Mouse (Mus musculus) yolk sac, embryonic 10.5 days (tissue): ENCODE data around the gene Gm3250.
"Not testable (repeated sequence)": the region's sequence is repeated elsewhere in the genome, so short reads cannot be mapped to it uniquely, and the experiment has no call there.

ENCODE experiments used
- DNase-seq: peaks from one replicate; pipeline ENCODE4 v3.0.0-alpha.2; 2017; ENCODE audit warnings: low spot score

Gm3250 gene

DNA sequence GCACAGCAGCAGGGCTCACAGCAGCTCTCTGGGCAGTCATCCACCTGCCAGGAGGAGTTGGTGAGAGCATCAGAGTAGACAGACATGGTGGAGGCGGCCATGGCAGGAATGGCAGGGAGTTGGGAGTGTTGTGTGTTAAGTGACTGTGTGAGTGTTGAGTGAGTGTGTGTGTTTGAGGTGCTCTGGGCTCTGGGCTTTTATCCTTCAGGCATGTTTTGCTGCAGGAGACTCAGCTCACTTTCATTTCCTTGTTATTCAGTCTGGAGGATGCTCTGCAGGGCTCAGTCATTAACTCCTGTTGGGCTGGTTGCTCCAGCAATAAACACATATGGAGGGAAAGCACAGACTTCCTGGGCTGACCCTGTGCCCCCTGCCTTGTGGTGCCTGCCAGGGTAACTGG is at the start of gene Gm3250:
TSS of gene Gm3250 (minus strand) at position 101 of the 400 bp plus-strand sequence.
- DNase-seq = not testable (repeated sequence)

DNA sequence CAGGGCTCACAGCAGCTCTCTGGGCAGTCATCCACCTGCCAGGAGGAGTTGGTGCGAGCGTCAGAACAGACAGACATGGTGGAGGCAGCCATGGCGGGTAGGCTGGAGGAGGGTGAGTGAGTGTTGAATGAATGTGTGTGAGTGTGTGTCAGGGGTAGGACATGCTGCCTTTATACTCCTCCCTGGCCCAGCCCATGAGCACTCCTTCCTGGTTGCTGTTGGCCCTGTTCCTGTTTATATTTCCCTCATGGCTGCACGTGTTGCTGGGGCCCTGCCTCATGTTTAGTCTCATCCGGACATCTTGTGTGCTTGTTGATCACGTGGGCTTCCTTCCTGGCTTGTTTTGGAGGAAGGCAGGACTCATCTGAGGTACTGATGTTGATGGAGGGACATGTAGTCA is 44.6 kb upstream of the Gm3250 start, which contains the start of gene Krtap10-4:
TSS of gene Krtap10-4 (minus strand) at position 145 of the 400 bp plus-strand sequence.
- DNase-seq = no peak

- no peak for DNase-seq
Observed at GRCm38 (mm10) chr10:77819203-77819602, 36.9 kb upstream of the Gm3250 start.

DNA sequence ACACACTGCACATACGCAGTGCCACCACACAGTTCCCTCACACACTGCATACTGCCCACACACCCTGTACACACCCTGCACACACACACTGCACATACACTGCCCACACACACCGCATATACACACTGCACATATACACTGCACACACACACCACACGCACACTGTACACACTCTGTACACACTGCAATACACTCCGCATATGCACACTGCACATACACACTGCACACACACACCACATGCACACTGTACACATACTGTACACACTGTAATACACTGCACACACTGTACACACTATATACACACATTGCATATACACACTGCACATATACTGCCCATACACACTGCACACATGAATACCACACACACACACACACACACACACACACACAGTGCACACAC is 36.2 kb upstream of the Gm3250 start:
- no peak for DNase-seq

GRCm38 (mm10) chr10:77815514-77815913 is 33.2 kb upstream of the Gm3250 start:
- no peak for DNase-seq

- DNase-seq = no peak
Observed at GRCm38 (mm10) chr10:77814382-77814781, 32.0 kb upstream of the Gm3250 start, which contains the start of gene Gm2696. Gene Gm2696, plus strand, starts transcription at chr10:77814682.

GRCm38 (mm10) chr10:77811743-77812142 is 29.4 kb upstream of the Gm3250 start, which contains the start of gene Gm9507:
Gene Gm9507, minus strand, starts transcription at chr10:77811843.
- no peak for DNase-seq

GRCm38 (mm10) chr10:77804095-77804494 is 21.8 kb upstream of the Gm3250 start:
- no peak for DNase-seq

- DNase-seq = no peak
Observed at GRCm38 (mm10) chr10:77798921-77799508, 16.7 kb upstream of the Gm3250 start, which contains the start of gene Gm19668. Gene Gm19668, minus strand, starts transcription at chr10:77799133.

DNA sequence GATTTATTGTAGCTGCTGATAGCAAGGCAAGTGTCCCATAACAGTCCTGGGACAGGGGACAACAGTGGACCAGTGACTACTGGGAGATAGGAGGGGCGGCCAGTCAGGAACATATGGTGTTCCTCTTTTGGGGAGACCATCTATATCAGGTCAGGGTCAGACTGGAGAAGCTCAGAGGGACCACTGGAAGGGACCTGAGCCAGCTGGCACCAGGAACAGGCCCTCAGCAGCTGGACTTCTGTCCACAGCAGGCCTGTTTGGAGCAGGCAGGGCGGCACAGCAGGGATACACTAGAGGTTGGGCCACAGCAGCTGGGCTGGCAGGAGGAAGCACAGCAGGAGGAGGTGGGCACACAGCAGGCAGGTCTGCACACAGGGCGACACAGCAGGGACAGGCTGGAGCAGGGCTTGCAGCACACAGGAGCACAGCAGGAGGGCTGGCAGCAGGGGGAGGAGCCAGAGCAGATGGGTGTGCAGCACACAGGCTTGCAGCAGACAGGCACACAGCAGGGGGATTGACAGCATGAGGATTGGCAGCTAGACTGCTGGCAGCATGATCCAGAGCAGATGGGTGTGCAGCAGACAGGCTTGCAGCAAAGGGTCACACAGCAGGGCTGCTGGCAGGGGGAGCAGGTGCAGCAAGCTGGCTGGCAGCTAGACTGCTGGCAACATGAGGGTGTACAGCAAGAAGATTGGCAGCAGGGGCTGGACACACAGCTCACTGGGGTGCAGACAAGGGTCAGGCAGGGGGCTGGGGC is 16.0 kb upstream of the Gm3250 start:
- not testable (repeated sequence) for DNase-seq

DNA sequence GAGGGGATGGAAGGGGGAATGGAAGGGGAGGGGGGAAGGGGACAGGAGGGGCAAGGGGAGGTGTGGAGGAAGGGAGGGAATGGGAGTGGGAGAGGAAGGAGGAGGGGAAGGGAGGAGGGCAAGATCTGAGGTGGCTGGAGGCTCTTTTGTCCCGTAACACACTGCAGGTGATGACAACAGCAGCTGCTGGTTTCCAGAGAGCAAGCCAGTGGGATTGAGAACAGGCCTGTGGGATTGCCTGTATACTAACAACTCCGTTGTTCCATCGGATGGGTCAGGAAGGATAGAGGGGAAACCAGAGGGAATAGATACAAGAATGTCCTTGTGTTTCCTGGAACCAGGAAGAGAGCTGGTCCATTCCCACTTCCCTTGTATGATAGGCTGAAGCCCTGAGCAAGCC is 15.3 kb upstream of the Gm3250 start:
- DNase-seq = no peak

DNA sequence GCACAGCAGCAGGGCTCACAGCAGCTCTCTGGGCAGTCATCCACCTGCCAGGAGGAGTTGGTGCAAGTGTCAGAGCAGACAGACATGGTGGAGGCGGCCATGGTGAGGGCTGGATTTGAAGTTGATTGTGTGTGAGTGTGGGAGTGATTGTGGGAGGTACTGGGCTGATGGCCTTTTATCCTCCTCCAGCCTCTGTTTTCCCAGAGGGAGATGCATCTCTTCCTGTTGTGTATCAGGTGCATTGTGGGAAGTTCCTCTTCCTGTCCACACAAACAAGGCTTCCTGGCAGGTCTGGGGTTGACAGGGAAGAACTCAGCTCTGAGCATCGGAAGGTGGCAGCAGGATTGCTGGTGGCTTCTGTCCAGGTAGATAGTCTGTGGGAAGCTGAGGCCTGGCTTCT is 12.6 kb upstream of the Gm3250 start, which contains the start of gene Gm9639:
TSS of gene Gm9639 (minus strand) at position 101 of the 400 bp plus-strand sequence.
- no peak for DNase-seq

DNA sequence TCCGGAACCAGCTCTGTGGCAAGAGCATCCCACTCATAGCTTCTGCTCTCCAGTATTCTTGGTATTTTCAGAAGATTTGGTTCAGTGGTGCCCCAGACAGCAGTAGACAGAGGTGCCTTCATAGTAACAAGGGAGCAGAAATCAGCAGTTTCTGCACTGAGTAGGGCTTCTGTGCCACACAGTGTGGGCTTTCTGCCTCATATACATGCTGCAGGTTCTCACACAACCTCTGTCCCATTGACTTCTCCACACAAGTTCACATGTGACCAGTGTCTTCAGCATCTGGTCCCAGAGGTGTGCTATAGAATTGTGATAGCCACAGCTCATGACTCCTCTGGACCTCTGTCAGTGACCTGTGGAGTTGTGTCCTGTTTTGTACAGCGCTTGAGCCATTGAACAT is 6.3 kb upstream of the Gm3250 start:
- DNase-seq = no peak

DNA sequence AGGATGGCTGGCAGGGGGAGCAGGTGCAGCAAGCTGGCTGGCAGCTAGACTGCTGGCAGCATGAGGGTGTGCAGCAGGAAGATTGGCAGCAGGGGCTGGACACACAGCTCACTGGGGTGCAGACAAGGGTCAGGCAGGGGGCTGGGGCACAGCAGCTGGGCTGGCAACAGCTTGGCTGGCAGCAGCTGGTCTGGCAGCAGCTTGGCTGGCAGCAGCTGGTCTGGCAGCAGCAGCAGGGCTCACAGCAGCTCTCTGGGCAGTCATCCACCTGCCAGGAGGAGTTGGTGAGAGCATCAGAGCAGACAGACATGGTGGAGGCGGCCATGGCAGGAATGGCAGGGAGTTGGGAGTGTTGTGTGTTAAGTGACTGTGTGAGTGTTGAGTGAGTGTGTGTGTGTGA is 5.5 kb upstream of the Gm3250 start, which contains the start of gene Gm7137:
TSS of gene Gm7137 (minus strand) at position 325 of the 400 bp plus-strand sequence.
- DNase-seq = not testable (repeated sequence)

DNA sequence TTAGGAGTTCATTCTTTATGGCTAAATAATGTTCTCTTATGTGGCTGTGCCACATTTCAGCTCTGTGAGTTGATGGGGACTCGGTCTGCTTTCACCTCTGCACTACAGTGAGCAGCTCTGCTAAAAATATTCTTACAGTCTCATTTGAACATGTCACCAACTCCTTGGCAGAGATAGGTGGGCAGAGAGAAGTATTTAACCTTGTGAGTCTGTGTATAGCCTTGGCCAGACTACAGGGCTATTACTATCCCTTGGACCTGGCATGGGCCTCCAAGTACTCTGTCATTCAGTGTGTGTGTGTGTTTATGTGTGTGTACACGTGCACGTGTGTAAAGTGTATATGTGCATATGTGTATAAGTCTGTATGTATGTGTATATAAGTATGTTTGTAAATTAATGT is 1.1 kb upstream of the Gm3250 start:
- DNase-seq = not testable (repeated sequence)

DNA sequence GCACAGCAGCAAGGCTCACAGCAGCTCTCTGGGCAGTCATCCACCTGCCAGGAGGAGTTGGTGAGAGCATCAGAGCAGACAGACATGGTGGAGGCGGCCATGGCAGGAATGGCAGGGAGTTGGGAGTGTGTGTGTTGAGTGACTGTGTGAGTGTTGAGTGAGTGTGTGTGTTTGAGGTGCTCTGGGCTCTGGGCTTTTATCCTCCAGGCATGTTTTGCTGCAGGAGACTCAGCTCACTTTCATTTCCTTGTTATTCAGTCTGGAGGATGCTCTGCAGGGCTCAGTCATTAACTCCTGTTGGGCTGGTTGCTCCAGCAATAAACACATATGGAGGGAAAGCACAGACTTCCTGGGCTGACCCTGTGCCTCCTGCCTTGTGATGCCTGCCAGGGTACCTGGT is 5.5 kb downstream of the Gm3250 start, which contains the start of gene Gm7138:
TSS of gene Gm7138 (minus strand) at position 101 of the 400 bp plus-strand sequence.
- not testable (repeated sequence) for DNase-seq

DNA sequence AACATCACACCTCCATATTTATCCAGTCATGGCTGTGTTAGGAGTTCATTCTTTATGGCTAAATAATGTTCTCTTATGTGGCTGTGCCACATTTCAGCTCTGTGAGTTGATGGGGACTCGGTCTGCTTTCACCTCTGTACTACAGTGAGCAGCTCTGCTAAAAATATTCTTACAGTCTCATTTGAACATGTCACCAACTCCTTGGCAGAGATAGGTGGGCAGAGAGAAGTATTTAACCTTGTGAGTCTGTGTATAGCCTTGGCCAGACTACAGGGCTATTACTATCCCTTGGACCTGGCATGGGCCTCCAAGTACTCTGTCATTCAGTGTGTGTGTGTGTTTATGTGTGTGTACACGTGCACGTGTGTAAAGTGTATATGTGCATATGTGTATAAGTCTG is 10.2 kb downstream of the Gm3250 start:
- DNase-seq = not testable (repeated sequence)

DNA sequence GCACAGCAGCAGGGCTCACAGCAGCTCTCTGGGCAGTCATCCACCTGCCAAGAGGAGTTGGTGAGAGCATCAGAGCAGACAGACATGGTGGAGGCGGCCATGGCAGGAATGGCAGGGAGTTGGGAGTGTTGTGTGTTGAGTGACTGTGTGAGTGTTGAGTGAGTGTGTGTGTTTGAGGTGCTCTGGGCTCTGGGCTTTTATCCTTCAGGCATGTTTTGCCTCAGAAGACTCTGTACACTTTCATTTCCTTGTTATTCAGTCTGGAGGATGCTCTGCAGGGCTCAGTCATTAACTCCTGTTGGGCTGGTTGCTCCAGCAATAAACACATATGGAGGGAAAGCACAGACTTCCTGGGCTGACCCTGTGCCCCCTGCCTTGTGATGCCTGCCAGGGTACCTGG is 11.1 kb downstream of the Gm3250 start, which contains the start of gene Gm3238:
TSS of gene Gm3238 (minus strand) at position 101 of the 400 bp plus-strand sequence.
- DNase-seq = not testable (repeated sequence)

GRCm38 (mm10) chr10:77769727-77770126 is 12.6 kb downstream of the Gm3250 start:
- DNase-seq = no peak

DNA sequence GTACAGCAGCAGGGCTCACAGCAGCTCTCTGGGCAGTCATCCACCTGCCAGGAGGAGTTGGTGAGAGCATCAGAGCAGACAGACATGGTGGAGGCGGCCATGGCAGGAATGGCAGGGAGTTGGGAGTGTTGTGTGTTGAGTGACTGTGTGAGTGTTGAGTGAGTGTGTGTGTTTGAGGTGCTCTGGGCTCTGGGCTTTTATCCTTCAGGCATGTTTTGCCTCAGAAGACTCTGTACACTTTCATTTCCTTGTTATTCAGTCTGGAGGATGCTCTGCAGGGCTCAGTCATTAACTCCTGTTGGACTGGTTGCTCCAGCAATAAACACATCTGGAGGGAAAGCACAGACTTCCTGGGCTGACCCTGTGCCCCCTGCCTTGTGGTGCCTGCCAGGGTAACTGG is 22.8 kb downstream of the Gm3250 start, which contains the start of gene Gm3233:
TSS of gene Gm3233 (minus strand) at position 101 of the 400 bp plus-strand sequence.
- DNase-seq = not testable (repeated sequence)

- no peak for DNase-seq
Observed at GRCm38 (mm10) chr10:77753448-77753847, 28.9 kb downstream of the Gm3250 start.

DNA sequence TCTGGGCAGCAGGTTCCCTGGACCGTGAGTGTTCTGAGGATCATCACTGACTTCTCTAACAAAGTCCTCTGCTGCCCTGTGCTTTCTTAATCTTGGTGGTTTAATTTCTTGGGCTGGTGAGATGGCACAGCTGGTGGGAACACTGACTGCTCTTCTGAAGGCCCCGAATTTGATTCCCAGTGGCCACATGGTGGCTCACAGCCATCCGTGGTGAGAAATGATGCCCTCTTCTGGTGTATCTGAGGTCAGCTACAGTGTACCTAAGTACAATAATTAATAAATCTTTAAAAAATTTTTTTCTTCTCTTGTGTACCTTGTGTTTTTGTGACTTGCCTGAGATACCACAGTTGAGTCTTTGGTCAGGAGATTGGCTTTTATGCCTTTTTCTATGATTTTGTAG is 30.0 kb downstream of the Gm3250 start:
- not testable (repeated sequence) for DNase-seq

DNA sequence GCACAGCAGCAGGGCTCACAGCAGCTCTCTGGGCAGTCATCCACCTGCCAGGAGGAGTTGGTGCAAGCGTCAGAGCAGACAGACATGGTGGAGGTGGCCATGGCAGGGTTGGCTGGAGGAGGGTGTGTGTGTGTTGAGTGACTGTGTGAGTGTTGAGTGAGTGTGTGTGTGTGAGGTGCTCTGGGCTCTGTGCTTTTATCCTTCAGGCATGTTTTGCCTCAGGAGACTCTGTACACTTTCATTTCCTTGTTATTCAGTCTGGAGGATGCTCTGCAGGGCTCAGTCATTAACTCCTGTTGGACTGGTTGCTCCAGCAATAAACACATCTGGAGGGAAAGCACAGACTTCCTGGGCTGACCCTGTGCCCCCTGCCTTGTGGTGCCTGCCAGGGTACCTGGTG is 31.1 kb downstream of the Gm3250 start, which contains the start of gene Gm9736:
TSS of gene Gm9736 (minus strand) at position 101 of the 400 bp plus-strand sequence.
- not testable (repeated sequence) for DNase-seq
